Mouse (Mus musculus): ENCODE measurements around the gene Irx1. TPM values are rescaled to one million over a fixed set of nuclear protein-coding genes. Genes with fewer than 3 reads are reported as not detected.

The Irx1 gene
- polyA plus RNA-seq (2017; shearing (Covaris generic)), result not detected

GRCm38 (mm10) chr13:71963356-71964351 lies at the start of gene Irx1:
Gene Irx1 (minus strand): TSS chr13:71963723.
- ATAC-seq, result no peak

GRCm38 (mm10) chr13:71979932-71980655 lies 16.6 kb upstream of the Irx1 start:
- no peak for ATAC-seq

GRCm38 (mm10) chr13:71975753-71976152 lies 12.2 kb upstream of the Irx1 start:
- ATAC-seq, result no peak

- ATAC-seq, result no peak
Observed at GRCm38 (mm10) chr13:71968286-71968685, 4.8 kb upstream of the Irx1 start.

GRCm38 (mm10) chr13:71967341-71968250 lies 4.1 kb upstream of the Irx1 start:
- no peak for ATAC-seq

- no peak for ATAC-seq
Observed at GRCm38 (mm10) chr13:71966631-71967030, 3.1 kb upstream of the Irx1 start.

- no peak for ATAC-seq
Observed at GRCm38 (mm10) chr13:71964366-71964765, 843 bp upstream of the Irx1 start.

- no peak for ATAC-seq
Observed at GRCm38 (mm10) chr13:71962661-71963355, 715 bp downstream of the Irx1 start.

GRCm38 (mm10) chr13:71961891-71962660 lies 1.4 kb downstream of the Irx1 start:
- no peak for ATAC-seq

GRCm38 (mm10) chr13:71960846-71961735 lies 2.4 kb downstream of the Irx1 start:
- ATAC-seq, result no peak

- ATAC-seq, result no peak
Observed at GRCm38 (mm10) chr13:71960277-71960672, 3.2 kb downstream of the Irx1 start.

- no peak for ATAC-seq
Observed at GRCm38 (mm10) chr13:71959361-71960276, 3.9 kb downstream of the Irx1 start.

GRCm38 (mm10) chr13:71958651-71959050 lies 4.9 kb downstream of the Irx1 start:
- no peak for ATAC-seq

- ATAC-seq, result no peak
Observed at GRCm38 (mm10) chr13:71957811-71958351, 5.6 kb downstream of the Irx1 start.

- ATAC-seq, result no peak
Observed at GRCm38 (mm10) chr13:71957147-71957546, 6.4 kb downstream of the Irx1 start.

GRCm38 (mm10) chr13:71956481-71956880 lies 7.0 kb downstream of the Irx1 start:
- no peak for ATAC-seq

- no peak for ATAC-seq
Observed at GRCm38 (mm10) chr13:71951966-71952365, 11.6 kb downstream of the Irx1 start.

- ATAC-seq, result no peak
Observed at GRCm38 (mm10) chr13:71949859-71950258, 13.7 kb downstream of the Irx1 start.

All from CD4-positive, CD25-positive, alpha-beta regulatory T cell, adult 4 months (primary cell).